Mouse (Mus musculus): ENCODE measurements around the gene Frem2. TPM values are rescaled to one million over a fixed set of nuclear protein-coding genes. Genes with fewer than 3 reads are reported as not detected.

Gene Frem2
- polyA plus RNA-seq, 1 experiment from 2014 or later = 1.0 TPM

DNA sequence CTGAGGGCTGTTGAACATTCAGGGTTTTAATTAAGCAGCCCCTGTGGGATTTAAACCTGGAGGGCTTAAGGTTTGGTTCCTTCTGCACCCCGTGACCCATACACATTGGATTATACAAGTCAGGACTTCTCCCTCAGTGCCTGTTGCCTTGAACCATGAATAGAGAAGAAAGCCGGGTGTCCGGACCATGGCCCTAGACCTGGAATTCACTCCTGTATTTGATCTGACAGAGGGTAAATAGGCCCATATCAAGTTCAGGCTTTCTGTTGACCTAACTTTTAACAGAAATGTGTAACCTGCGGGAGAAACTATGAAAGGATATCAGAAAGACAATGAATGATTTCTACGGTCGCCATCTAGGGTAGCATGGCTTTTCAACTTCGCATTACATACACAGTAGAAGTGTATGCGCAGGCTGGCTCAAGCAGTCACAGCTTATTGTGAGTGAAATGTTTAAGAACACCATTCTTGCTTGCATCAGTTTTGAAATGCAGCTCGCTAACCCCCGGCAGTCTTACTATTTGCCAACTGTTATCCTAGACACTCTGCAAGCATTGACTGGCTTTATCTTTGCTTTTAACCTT, 77.9 kb downstream of the Frem2 start:
- Histone ChIP-seq H3K36me3 (ENCODE audit: control insufficient read depth, insufficient read depth, low read length) (no peaks in the 10 kb centered on the region), H3K27ac (ENCODE audit: low read depth, low read length) (no peak overlapping the region), H3K4me2 (ENCODE audit: low read length) (no peak overlapping the region), H3K4me3 (ENCODE audit: low read depth, low read length) (no peak overlapping the region), H3K4me1 (ENCODE audit: control insufficient read depth, insufficient read depth, low read length) (no peaks in the 10 kb centered on the region), H3K9ac (ENCODE audit: low read length) (no peak overlapping the region), H3K9me3 (replicated peaks; ENCODE audit: control insufficient read depth, low read length) (no peaks in the 10 kb centered on the region), H3K27me3 (replicated peaks; ENCODE audit: control insufficient read depth, insufficient read depth, low read length) (no peaks in the 10 kb centered on the region)
- ATAC-seq (no peak), DNase-seq (ENCODE audit: low spot score) (no peak)
- WGBS = 87% methylated on average over 10 of the region's 10 CpGs

DNA sequence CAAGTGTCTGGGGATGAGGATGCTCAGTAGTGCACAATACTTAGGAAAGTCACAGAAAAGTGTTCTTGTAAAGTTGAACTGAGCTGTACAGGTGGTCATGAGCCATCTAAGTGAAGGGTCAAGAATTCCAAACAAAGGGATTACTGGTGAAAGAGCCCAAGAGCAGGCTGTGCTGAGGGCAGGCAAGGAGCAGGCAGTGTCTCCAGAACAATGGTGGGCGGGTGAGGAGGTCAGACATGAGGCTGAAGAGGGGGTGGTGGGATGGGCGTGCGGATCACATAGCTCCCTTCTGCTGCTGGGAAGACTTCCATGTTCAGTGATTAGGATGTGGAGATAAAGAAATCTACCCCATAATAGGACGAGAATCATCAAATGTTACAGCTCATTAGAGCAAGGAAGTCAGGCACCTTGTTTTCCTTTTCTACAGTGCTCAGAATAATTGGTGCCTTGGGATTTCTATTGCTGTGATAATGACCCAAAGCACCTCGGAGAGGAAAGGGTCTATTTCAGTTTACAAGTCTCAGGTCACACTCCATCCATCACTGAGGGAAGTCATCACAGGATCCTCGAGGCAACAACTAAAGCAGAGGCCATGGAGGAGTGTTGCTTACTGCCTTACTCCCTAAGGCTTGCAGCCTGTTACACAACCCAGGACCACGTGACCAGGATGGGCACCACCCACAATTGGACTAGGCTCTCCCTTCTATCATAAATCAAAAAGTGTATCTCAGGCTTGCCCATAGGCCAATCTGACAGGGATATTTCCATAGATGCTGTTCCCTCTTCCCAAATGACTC, 80.6 kb downstream of the Frem2 start:
- no peaks in the 10 kb centered on the region for H3K27me3 ChIP-seq (replicated peaks; ENCODE audit: control insufficient read depth, insufficient read depth, low read length)
- no peak overlapping the region for H3K27ac ChIP-seq (ENCODE audit: low read depth, low read length)
- DNase-seq (ENCODE audit: low spot score) = no peak
- no peak overlapping the region for H3K9ac ChIP-seq (ENCODE audit: low read length)
- no peak for ATAC-seq
- no peaks in the 10 kb centered on the region for H3K4me1 ChIP-seq (ENCODE audit: control insufficient read depth, insufficient read depth, low read length)
- no peak overlapping the region for H3K4me3 ChIP-seq (ENCODE audit: low read depth, low read length)
- no peaks in the 10 kb centered on the region for H3K9me3 ChIP-seq (replicated peaks; ENCODE audit: control insufficient read depth, low read length)
- H3K36me3 ChIP-seq (ENCODE audit: control insufficient read depth, insufficient read depth, low read length) = no peaks in the 10 kb centered on the region
- WGBS = 44% methylated on average over 7 of the region's 7 CpGs
- no peak overlapping the region for H3K4me2 ChIP-seq (ENCODE audit: low read length)

DNA sequence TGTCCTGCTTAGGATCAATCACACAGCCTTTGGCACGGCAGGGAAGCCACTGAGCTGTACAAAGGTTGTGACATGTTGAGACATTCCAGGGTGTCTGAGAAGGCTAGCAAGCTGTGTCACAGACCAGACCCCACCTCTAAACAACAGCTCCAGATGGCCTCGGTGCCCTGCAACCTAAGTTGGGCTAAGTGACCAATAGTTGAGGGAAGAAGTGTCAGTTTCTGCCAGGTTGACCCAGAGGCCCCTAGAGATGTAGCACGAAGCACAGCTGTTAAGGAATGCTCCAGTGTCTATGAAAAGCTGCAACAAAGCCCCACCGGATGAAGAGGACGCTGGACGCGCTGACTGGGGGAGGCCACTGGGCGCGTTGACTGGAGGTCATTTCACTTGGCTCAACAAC, 83.0 kb downstream of the Frem2 start:
- 69% methylated on average over 9 of the region's 9 CpGs for WGBS
- no peaks in the 10 kb centered on the region for H3K36me3 ChIP-seq (ENCODE audit: control insufficient read depth, insufficient read depth, low read length)

DNA sequence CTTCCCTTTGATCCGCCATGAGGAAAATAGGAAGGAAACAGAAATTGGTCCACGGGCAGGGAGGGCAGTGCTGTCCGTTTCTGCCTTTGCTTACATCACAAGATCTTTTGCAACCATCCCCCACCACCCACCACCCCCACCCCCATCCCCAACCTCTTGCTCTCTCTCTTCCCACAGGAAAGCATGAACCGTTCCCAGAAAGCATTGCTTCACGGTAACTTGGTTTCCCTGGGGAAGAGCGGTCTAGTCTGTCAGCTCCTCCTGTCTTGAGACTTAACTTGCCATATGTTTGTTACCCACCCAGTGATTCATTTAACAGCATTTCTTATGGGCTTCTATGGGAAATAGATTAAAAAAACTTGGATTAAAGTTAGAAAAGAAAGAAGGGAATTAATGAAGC, 85.5 kb downstream of the Frem2 start:
- 71% methylated on average over 6 of the region's 6 CpGs for WGBS
- H3K27ac ChIP-seq (ENCODE audit: low read depth, low read length) = no peak overlapping the region

More for the DNA sequence above, 83.0 kb downstream of the Frem2 start:
- no peaks in the 10 kb centered on the region for H3K4me1 ChIP-seq (ENCODE audit: control insufficient read depth, insufficient read depth, low read length)
- no peak overlapping the region for H3K9ac ChIP-seq (ENCODE audit: low read length)
- ATAC-seq = no peak
- H3K9me3 ChIP-seq (replicated peaks; ENCODE audit: control insufficient read depth, low read length) = no peaks in the 10 kb centered on the region
- DNase-seq (ENCODE audit: low spot score) = no peak
- H3K27ac ChIP-seq (ENCODE audit: low read depth, low read length) = no peak overlapping the region
- no peak overlapping the region for H3K4me2 ChIP-seq (ENCODE audit: low read length)
- no peak overlapping the region for H3K4me3 ChIP-seq (ENCODE audit: low read depth, low read length)
- no peaks in the 10 kb centered on the region for H3K27me3 ChIP-seq (replicated peaks; ENCODE audit: control insufficient read depth, insufficient read depth, low read length)

DNA sequence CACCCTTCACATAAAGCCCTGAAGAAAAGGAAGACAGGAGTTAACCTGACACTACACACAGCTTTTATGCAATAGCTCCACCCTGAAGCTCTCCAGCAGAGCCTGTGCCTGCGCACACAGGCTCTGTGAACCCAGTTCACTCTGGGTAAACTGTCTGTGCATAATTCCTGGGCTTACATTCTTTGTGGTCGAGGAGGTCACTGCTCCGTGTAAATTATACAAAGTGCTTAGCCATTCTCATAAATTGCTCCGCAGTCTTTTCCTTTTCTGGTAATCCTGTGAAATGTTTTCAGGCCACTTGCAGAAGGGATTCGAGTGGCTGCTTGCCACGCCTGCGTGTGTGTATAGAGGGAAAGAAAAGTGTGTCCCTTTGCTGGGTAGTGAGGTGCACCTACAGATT, 92.6 kb downstream of the Frem2 start:
- H3K36me3 ChIP-seq (ENCODE audit: control insufficient read depth, insufficient read depth, low read length) = no peaks in the 10 kb centered on the region
- peaks cover 8% of the 10 kb centered on the region; the same call in 1 of the 2 replicates for H3K4me1 ChIP-seq (ENCODE audit: control insufficient read depth, insufficient read depth, low read length)
- WGBS = 42% methylated on average over 7 of the region's 7 CpGs
- H3K27me3 ChIP-seq (replicated peaks; ENCODE audit: control insufficient read depth, insufficient read depth, low read length) = no peaks in the 10 kb centered on the region
- H3K27ac ChIP-seq (ENCODE audit: low read depth, low read length) = no peak overlapping the region
- DNase-seq (ENCODE audit: low spot score) (peak; percentile 20), ATAC-seq (0 out of 2 replicates have a peak, but pooled peaks have one; percentile 19)
- no peak overlapping the region for H3K4me3 ChIP-seq (ENCODE audit: low read depth, low read length)
- H3K4me2 ChIP-seq (ENCODE audit: low read length) = no peak overlapping the region
- H3K9me3 ChIP-seq (replicated peaks; ENCODE audit: control insufficient read depth, low read length) = no peaks in the 10 kb centered on the region
- 0 out of 2 replicates have a peak overlapping the region, but pooled peaks have one; percentile 21 for H3K9ac ChIP-seq (ENCODE audit: low read length)

More for the DNA sequence above, 85.5 kb downstream of the Frem2 start:
- H3K4me1 ChIP-seq (ENCODE audit: control insufficient read depth, insufficient read depth, low read length) = no peaks in the 10 kb centered on the region
- ATAC-seq (no peak), DNase-seq (ENCODE audit: low spot score) (no peak)
- no peaks in the 10 kb centered on the region for H3K27me3 ChIP-seq (replicated peaks; ENCODE audit: control insufficient read depth, insufficient read depth, low read length)
- H3K9me3 ChIP-seq (replicated peaks; ENCODE audit: control insufficient read depth, low read length) = no peaks in the 10 kb centered on the region
- H3K36me3 ChIP-seq (ENCODE audit: control insufficient read depth, insufficient read depth, low read length) = no peaks in the 10 kb centered on the region
- H3K4me2 ChIP-seq (ENCODE audit: low read length) = no peak overlapping the region
- H3K9ac ChIP-seq (ENCODE audit: low read length) = no peak overlapping the region
- no peak overlapping the region for H3K4me3 ChIP-seq (ENCODE audit: low read depth, low read length)

DNA sequence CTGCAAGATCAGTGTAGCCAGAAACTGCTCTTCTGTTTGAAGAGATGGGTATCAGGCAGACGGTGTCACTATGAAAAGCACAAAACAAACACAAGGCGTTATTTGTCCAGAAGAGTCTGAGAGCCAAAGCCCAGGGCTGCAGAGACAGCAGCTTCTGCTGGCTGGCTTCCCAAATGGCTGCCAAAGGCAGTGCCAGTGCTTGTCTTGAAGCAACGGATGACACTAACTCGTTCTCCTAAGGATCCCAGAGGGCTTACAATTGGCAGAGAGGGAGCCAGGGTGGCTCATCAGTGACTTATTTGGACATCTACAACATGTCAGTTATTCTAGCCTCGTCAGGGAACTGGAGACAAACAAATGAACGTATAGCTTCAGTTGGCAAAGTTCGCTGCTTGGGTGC, 93.4 kb downstream of the Frem2 start:
- DNase-seq (ENCODE audit: low spot score) = peak; percentile 85
- Histone ChIP-seq H3K4me2 (ENCODE audit: low read length) (no peak overlapping the region), H3K9ac (ENCODE audit: low read length) (no peak overlapping the region), H3K9me3 (replicated peaks; ENCODE audit: control insufficient read depth, low read length) (no peaks in the 10 kb centered on the region), H3K36me3 (ENCODE audit: control insufficient read depth, insufficient read depth, low read length) (no peaks in the 10 kb centered on the region), H3K4me1 (ENCODE audit: control insufficient read depth, insufficient read depth, low read length) (peaks cover 8% of the 10 kb centered on the region; the same call in 1 of the 2 replicates), H3K27ac (ENCODE audit: low read depth, low read length) (no peak overlapping the region; the same call in 1 of the 2 replicates), H3K4me3 (ENCODE audit: low read depth, low read length) (no peak overlapping the region), H3K27me3 (replicated peaks; ENCODE audit: control insufficient read depth, insufficient read depth, low read length) (no peaks in the 10 kb centered on the region)
- peak; percentile 83; the same call in 1 of the 2 replicates for ATAC-seq
- WGBS = 32% methylated on average over 7 of the region's 7 CpGs

DNA sequence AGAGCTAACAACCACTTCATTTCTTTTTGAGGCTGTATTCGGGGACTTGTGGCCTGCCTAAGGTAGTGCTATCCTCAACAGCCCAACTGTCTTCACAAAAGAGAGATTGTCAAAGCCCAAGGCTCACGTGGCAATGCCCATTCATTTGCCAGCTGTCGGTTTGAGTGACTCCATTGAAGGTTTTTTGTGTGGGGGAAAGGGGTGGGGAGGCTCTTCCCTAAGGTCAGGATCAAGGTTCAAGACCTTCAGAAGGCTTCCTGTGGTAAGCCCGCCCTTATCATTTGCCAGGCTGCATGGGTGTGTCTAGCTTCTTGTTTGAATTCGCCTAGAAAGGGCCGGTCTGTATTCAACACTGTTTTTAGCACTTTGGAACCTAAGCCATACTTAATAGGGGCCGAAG, 95.3 kb downstream of the Frem2 start:
- Histone ChIP-seq H3K27me3 (replicated peaks; ENCODE audit: control insufficient read depth, insufficient read depth, low read length) (no peaks in the 10 kb centered on the region), H3K9me3 (replicated peaks; ENCODE audit: control insufficient read depth, low read length) (no peaks in the 10 kb centered on the region), H3K4me3 (ENCODE audit: low read depth, low read length) (no peak overlapping the region), H3K4me1 (ENCODE audit: control insufficient read depth, insufficient read depth, low read length) (peaks cover 8% of the 10 kb centered on the region; the same call in 1 of the 2 replicates), H3K4me2 (ENCODE audit: low read length) (no peak overlapping the region), H3K9ac (ENCODE audit: low read length) (no peak overlapping the region), H3K36me3 (ENCODE audit: control insufficient read depth, insufficient read depth, low read length) (no peaks in the 10 kb centered on the region), H3K27ac (ENCODE audit: low read depth, low read length) (no peak overlapping the region)
- ATAC-seq = no peak
- 56% methylated on average over 7 of the region's 7 CpGs for WGBS
- DNase-seq (ENCODE audit: low spot score) = peak; percentile 35

DNA sequence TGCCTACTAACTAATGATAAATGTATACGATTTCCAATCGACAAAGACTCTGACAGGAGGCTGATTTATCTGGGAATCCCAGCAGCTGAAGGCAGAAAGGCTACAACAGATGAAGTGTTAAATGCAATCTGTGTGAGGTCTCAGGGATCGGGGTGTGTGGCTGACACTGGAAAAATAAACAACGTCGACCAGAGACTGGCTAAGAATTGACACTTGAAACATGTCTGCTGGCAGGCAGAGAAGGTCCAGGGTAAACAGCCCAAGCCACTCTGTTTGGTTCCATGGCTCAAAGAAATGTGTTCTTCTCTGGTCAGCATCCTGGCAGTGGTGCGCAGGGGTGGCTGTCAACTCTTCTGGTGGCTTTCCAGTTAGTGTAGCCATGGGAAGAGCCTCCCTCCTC, 98.1 kb downstream of the Frem2 start:
- no peak overlapping the region for H3K4me2 ChIP-seq (ENCODE audit: low read length)
- 79% methylated on average over 6 of the region's 6 CpGs for WGBS
- H3K27me3 ChIP-seq (replicated peaks; ENCODE audit: control insufficient read depth, insufficient read depth, low read length) = no peaks in the 10 kb centered on the region
- no peak for DNase-seq (ENCODE audit: low spot score)
- no peaks in the 10 kb centered on the region for H3K9me3 ChIP-seq (replicated peaks; ENCODE audit: control insufficient read depth, low read length)
- H3K4me1 ChIP-seq (ENCODE audit: control insufficient read depth, insufficient read depth, low read length) = peaks cover 1% of the 10 kb centered on the region; the same call in 1 of the 2 replicates
- ATAC-seq = no peak
- H3K4me3 ChIP-seq (ENCODE audit: low read depth, low read length) = no peak overlapping the region
- no peaks in the 10 kb centered on the region for H3K36me3 ChIP-seq (ENCODE audit: control insufficient read depth, insufficient read depth, low read length)
- H3K27ac ChIP-seq (ENCODE audit: low read depth, low read length) = no peak overlapping the region
- H3K9ac ChIP-seq (ENCODE audit: low read length) = no peak overlapping the region

DNA sequence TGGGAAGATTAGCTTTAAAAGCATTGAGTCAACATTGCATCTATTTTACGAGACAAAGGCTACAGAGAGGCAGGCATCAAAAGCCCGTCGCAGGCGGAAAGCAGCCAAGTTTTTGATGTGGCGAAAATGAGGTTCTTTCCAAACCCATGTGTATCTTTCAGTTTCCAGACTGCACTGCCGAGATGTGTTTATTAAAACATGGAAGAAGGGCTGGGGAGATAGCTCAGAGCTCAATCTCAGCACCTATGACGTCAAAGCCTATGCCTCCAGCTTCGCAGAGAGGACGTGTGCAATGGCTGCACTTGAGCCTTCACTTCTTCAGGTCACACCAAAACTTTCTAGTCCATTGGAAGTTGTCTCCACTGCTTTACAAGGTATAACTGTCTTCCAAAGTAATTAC, 98.9 kb downstream of the Frem2 start:
- ATAC-seq (no peak), DNase-seq (ENCODE audit: low spot score) (peak; percentile 30)
- no peak overlapping the region for H3K4me2 ChIP-seq (ENCODE audit: low read length)
- no peak overlapping the region for H3K9ac ChIP-seq (ENCODE audit: low read length)
- no peak overlapping the region for H3K27ac ChIP-seq (ENCODE audit: low read depth, low read length)
- no peaks in the 10 kb centered on the region for H3K9me3 ChIP-seq (replicated peaks; ENCODE audit: control insufficient read depth, low read length)
- no peaks in the 10 kb centered on the region for H3K4me1 ChIP-seq (ENCODE audit: control insufficient read depth, insufficient read depth, low read length)
- no peak overlapping the region for H3K4me3 ChIP-seq (ENCODE audit: low read depth, low read length)
- H3K36me3 ChIP-seq (ENCODE audit: control insufficient read depth, insufficient read depth, low read length) = no peaks in the 10 kb centered on the region
- no peaks in the 10 kb centered on the region for H3K27me3 ChIP-seq (replicated peaks; ENCODE audit: control insufficient read depth, insufficient read depth, low read length)
- 75% methylated on average over 9 of the region's 9 CpGs for WGBS

Measured in forebrain, embryonic 14.5 days (tissue).